Mouse (Mus musculus) G1E (cell line): ENCODE measurements around the gene Thap7.

Source experiments
- CTCF ChIP-seq: IDR thresholded peaks from 2 replicates; pipeline ENCODE4 v1.5.1; 2012; ENCODE audit warnings: low read depth, low read length, inconsistent platforms, mixed read lengths
- GATA1 ChIP-seq: IDR thresholded peaks from 2 replicates; pipeline ENCODE4 v1.6.1; 2012; ENCODE audit warnings: borderline replicate concordance, low read length, inconsistent platforms, mixed read lengths

- TF ChIP-seq CTCF: no peak
- TF ChIP-seq GATA1: no peak
These were observed 45.2 kb upstream of the Thap7 start for GRCm38 (mm10) chr16:17575870-17576824.
